Mouse (Mus musculus): ENCODE data around the gene Prtn3.

Gene Prtn3

GRCm38 (mm10) chr10:79909092-79909922 is 35.0 kb downstream of the Prtn3 start:
- no peak for DNase-seq (ENCODE audit: low read depth)

DNA sequence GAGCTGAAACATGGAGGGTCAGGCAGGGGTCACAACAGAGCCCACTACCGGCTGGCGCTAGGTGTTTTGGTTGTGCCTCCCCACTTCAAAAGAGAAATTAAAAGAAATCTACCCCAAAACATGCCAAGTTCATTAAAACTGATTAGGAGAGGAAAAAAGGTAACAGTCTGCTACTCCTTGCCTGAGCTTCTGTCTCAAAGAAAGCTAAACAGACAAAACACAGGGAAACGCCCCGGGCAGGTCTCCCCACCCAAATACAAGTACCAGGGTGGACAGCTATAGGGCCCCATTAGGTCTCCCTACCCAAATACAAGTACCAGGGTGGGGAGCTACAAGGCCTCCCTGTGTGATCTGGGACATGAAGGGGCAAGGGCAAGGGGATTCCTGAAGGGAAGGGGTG is 36.3 kb downstream of the Prtn3 start, which contains the start of gene Gm26602:
Gm26602 (plus strand) TSS at position 301 of the 400 bp plus-strand sequence.
- DNase-seq (ENCODE audit: low read depth), result no peak

DNA sequence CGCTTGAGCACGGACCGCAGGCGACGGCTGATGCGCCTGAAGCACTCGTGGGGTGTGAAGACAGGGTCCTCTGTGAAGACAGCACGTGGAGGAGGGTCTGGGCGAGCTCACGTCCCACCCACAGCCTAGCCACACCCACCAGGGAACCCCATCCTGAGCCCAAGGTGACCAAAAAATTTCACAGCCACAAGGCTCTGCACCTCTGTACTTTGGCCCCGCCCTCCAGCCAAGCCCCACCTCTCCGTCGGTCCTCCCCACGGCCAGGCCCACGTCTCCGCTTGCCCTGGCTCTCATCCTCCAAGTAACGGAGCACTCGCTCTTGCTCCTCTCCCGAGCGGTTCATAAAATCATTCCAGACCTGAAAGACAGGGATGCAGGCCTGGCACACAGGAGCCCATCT is 38.1 kb downstream of the Prtn3 start:
- DNase-seq (ENCODE audit: low read depth), result no peak

GRCm38 (mm10) chr10:79914131-79914947 is 40.1 kb downstream of the Prtn3 start:
- no peak for DNase-seq (ENCODE audit: low read depth)

GRCm38 (mm10) chr10:79914948-79915596 is 40.8 kb downstream of the Prtn3 start:
- DNase-seq (ENCODE audit: low read depth), result no peak

DNA sequence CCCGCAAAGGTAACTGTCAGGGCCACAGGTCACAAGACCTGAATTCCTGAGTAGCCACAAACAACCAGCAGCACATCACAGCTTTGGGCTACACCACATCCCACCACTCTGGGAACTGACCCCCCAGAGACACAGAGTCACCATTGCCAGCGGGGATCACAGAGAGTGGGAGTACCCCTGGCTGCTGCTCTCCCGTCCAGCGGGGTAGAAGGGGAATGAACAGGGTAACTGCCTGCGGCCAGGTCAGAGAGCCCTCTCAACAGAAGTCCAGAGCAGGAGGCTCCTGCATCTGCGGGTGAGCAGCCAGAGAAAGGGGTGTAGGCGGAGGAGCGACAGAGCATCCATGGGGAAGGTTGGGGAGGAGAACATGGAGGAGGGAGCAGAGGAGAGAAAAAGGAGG is 41.8 kb downstream of the Prtn3 start:
- peak; percentile 39 for DNase-seq (ENCODE audit: low read depth)

DNA sequence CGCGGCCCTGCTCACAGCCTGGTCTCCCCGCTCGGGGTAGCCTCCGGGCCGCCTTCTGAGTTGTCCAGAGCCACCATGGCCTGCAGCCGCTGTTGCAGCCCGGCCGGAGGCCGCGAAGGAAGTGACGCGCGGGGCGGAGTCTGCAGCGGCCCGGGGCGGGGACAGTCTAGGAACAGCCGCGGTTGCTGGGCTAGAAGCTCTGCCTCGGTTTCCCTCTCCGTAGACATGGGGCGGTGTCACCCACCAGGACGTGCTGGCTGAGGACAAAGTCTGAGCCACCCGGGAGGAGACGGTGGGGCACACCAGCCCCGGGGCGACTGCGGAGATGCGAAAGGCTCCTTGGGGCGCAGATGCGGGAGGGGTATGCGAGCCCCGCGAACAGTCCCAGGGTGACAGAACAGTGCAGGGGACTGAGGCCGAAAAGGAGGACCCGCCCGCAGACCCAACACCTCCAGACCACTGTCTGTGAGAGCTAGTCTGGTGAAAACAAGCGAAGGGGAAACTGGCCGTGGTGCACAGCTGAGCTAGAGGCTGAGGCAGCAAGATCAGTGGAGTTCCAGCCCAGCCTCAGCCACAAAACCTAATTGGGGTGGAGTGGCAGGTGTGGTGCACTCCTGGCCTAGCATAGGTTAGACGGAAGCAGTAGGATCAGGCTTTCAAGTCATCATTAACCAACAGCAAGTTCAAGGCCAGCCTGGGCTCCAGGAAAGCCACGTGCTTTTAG is 42.7 kb downstream of the Prtn3 start, which contains the start of gene Kiss1r:
Kiss1r (plus strand) TSS at position 164 of the 724 bp plus-strand sequence.
- DNase-seq (ENCODE audit: low read depth), result peak; percentile 90

DNA sequence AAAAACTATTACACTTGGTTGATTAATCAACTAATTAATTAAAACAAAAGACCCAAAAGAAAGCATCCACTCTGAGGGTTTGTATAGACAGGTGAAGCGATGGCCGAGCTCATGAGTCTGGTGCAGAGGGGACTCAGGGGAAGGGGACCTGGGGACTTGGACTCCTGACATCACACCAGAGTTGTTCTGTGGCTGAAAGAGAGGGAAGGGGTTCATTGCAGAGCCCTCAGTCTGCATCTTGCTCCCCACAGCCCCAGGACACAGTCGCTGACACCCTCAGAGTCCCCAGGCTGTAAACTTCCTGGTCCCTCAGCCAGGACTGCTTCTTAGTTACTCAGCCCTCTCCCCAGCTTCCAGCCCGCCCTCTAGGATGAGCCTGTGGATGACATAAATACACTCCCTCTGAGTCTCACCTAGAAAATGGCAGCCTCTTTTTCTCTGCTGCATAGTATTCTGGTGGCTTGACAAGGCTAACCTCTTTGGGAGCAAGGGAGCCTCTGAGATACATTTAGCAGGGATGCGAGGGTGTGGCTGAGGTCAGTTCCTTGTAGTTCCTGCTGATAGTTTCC is 43.3 kb downstream of the Prtn3 start:
- no peak for DNase-seq (ENCODE audit: low read depth)

DNA sequence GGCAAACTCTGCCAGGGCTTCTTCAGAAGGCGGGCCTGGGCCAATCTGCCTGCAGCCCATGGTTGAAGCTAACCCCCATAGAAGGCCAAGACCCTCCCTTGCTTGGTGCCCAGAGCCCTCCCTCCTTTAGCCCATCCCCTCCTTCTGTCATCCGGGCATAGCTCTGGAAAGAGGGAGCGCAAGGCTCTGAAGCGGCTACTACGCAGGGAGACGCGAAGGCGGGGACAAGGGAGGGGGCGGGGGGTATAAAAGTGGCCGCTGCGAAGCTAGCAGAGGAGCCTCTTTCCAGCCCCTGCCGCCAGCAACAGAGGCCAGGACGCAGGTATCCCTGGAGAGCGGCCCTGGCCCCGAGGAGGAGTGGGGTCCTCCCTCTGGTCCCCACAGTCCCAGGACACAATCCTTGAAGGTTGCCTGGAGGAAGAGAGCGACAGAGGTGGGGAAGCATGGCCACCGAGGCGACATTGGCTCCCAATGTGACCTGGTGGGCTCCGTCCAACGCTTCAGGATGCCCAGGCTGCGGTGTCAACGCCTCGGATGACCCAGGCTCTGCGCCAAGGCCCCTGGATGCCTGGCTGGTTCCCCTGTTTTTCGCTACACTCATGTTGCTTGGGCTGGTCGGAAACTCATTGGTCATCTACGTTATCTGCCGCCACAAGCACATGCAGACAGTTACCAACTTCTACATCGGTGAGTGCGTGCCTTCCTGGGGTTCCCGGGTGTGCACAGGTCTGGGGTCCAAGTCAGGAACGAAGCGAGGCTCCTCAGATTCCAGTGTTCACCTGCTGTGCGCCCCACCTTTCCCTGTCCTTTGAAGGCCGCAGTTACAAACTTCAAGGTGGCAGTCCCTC is 44.2 kb downstream of the Prtn3 start:
- no peak for DNase-seq (ENCODE audit: low read depth)

- DNase-seq (ENCODE audit: low read depth), result no peak
These were observed 45.1 kb downstream of the Prtn3 start for GRCm38 (mm10) chr10:79919251-79919849.

GRCm38 (mm10) chr10:79920056-79920890 is 46.0 kb downstream of the Prtn3 start:
- DNase-seq (ENCODE audit: low read depth), result no peak

GRCm38 (mm10) chr10:79920958-79921535 is 46.8 kb downstream of the Prtn3 start, which contains the start of gene R3hdm4:
R3hdm4 (minus strand) TSS chr10:79921208.
- DNase-seq (ENCODE audit: low read depth), result no peak

DNA sequence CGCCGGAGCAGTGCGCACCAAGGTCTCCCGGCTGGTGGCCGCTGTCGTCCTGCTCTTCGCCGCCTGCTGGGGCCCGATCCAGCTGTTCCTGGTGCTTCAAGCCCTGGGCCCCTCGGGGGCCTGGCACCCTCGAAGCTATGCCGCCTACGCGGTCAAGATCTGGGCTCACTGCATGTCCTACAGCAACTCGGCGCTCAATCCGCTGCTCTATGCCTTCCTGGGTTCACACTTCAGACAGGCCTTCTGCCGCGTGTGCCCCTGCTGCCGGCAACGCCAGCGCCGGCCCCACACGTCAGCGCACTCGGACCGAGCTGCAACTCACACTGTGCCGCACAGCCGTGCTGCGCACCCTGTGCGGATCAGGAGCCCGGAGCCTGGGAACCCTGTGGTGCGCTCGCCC is 47.3 kb downstream of the Prtn3 start:
- DNase-seq (ENCODE audit: low read depth), result no peak

DNA sequence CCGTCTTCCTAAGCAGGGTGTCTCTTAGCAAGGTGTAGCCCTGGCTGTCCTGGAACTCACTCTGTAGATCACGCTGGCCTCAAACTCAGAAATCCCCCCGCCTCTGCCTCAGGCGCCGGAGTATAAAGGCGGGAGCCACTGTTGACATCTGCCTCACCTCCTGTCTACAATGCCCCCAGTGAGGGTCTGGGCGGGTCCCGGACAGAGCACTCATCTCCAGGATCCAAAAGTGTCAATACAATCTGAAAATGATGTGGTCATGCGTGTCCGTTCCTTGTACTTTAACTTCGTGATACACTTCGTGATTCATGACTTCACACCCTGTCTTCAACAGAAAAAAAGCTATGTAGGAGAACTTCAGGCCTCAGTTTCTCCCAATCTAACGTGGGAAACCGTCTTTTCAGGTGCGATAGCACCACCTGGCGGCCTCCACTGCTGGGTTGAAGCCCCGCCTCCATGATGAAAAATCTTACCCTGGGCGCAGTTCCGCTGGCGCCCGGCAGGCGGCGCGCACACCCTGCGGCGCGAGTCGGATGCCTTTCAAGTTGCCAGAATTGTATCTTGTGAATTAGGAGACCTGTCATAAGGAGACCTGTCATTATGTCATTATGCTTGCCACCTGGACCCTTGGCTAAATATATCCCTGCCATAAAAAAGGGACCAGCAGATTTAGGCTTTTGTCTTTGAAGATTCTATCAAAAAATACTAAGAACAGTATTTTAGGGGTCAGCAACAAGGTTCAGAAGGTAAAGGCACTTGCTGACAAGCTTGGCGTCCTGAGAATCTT is 50.9 kb downstream of the Prtn3 start:
- peak; percentile 96 for DNase-seq (ENCODE audit: low read depth)

DNA sequence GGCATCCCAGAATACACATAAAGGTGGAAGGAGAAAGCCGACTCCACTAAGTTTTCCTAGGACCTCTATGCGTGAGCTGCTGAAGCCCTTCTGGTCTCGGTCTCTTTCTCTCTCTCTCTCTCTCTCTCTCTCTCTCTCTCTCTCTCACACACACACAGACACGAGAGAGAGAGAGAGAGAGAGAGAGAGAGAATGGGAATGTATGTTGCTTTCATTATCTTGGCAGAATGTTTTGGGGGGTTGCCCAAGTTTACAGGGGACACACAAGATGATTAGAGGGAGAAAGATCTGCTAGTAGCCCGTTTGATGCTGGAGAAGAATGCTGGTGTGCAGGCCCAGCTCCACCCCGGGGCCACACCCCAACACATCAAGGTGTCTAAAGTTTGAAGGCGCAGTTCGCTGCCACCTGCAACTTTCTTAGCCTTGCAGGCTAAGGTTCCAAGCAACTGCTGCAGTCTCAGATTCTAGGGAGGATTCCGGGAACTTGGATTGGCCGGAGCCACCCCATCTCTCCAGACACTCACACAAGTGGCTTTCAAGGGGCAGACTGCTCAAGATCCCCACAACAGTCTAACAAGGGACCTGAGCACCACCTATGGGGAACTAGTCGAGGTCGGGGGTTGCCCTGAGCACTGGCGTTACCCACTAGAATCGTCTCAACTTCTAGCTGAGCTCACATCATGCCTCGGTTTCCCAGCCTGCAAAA is 51.7 kb downstream of the Prtn3 start:
- DNase-seq (ENCODE audit: low read depth), result peak; percentile 31

DNA sequence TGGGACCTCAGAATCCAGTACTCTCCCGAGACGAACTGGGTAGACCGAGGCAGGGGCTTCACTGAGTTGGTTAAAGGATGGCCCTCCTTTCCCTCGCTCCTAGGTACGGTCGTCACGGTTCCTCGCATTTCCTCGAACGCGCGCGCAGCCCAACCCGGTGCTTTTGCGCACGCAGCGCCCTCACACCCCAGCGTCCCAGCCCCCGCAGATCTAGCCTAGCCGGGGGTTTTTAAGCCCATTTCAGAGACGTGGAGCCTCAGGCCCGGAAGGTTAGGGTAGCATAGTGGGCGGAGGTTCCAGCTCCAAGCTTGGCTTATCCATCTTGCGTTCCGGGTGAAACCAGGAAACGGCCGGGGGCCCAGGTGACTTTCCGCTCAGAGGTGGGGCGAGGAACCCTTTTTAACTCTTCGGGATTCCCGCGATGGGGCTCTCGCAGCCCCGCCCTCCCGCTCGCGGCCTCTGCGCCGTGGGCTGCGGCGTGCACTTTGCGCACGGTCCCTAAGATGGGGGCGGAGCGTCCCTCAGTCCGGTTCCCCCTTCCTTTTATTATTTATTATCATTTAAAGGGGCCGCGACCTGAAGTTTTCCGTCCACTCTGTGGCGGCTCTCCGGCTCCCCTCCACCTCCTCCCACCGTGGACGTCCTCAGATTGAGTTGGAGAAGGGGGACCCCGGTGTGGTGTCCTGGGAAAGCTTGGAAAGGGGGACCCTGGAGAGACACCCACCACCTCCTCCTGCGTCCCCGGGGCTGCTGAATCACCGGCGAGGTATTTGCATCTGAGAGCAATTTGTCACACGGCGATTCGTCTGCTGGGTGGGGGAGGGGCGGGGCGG is 52.4 kb downstream of the Prtn3 start, which contains the start of gene Arid3a:
Arid3a (plus strand) TSS at position 553 of the 833 bp plus-strand sequence.
- peak; percentile 97 for DNase-seq (ENCODE audit: low read depth)

All from NIH3T3 (cell line).